Mouse (Mus musculus) hindbrain, embryonic 16.5 days (tissue): ENCODE measurements around the gene Gm1123. TPM values are rescaled to one million over a fixed set of nuclear protein-coding genes. Genes with fewer than 3 reads are reported as not detected.

Experiments used
- ATAC-seq: fragments of 200-750 bp; cut with Nextera tagmentation; 2 replicates; pipeline ENCODE4 v1.8.0; 2017; ENCODE audit warnings: moderate TSS enrichment, moderate library complexity
- H3K27ac ChIP-seq: fragments of 300-500 bp; sonication (generic); 2 replicates; pipeline ENCODE4 v1.5.1; 2014; ENCODE audit warnings: low read depth, mild to moderate bottlenecking, control low read depth, low read length, moderate library complexity
- H3K27me3 ChIP-seq: fragments of 300-500 bp; sonication (generic); replicated peaks from 2 replicates; pipeline ENCODE4 v1.6.1; 2014; ENCODE audit warnings: low read length; ENCODE audit not compliant: control insufficient read depth, insufficient read depth
- H3K36me3 ChIP-seq: fragments of 300-500 bp; sonication (generic); 2 replicates; pipeline ENCODE4 v1.6.1; 2014; ENCODE audit warnings: mild to moderate bottlenecking, low read length, moderate library complexity, mixed read lengths; ENCODE audit not compliant: control insufficient read depth, insufficient read depth
- H3K4me1 ChIP-seq: fragments of 300-500 bp; sonication (generic); 2 replicates; pipeline ENCODE4 v1.6.1; 2014; ENCODE audit warnings: low read depth, low read length; ENCODE audit not compliant: control insufficient read depth, insufficient read depth
- H3K4me2 ChIP-seq: fragments of 300-500 bp; sonication (generic); 2 replicates; pipeline ENCODE4 v1.6.1; 2014; ENCODE audit warnings: mild to moderate bottlenecking, low read length, control low read depth, moderate library complexity
- H3K4me3 ChIP-seq: fragments of 300-500 bp; sonication (generic); 2 replicates; pipeline ENCODE4 v1.5.1; 2014; ENCODE audit warnings: mild to moderate bottlenecking, low read length, control low read depth, moderate library complexity
- H3K9ac ChIP-seq: fragments of 300-500 bp; sonication (generic); 2 replicates; pipeline ENCODE4 v1.6.1; 2014; ENCODE audit warnings: low read depth, mild to moderate bottlenecking, control low read depth, low read length, moderate library complexity
- H3K9me3 ChIP-seq: fragments of 300-500 bp; sonication (generic); 2 replicates; pipeline ENCODE4 v1.6.1; 2014; ENCODE audit warnings: mild to moderate bottlenecking, low read length, moderate library complexity; ENCODE audit not compliant: control insufficient read depth
- WGBS: fragments of 180-500 bp; shearing (Covaris S2); extraction: QIAGEN DNeasy Blood & Tissue Kit; methylation state at CpG from one replicate; pipeline ENCODE4 v1.1.7; 2014; 5-methylcytosine and 5-hydroxymethylcytosine counted together
- polyA plus RNA-seq: library from polyadenylated mRNA; unstranded; fragments of >200 nt; fragmentation: Nextera tagmentation; extraction: Ambion mirVana; gene quantifications from 2 replicates; pipeline ENCODE4 v1.2.1, GENCODE M21; 2015

Gene Gm1123
- polyA plus RNA-seq, 1 experiment from 2014 or later, result 0.10 TPM

- no peaks in the 10 kb centered on the region for H3K4me1 ChIP-seq
- ATAC-seq, result no peak
- 80% methylated on average over 6 of the region's 6 CpGs for WGBS
Observed at GRCm38 (mm10) chr9:99049760-99050159, 14.2 kb upstream of the Gm1123 start.

DNA sequence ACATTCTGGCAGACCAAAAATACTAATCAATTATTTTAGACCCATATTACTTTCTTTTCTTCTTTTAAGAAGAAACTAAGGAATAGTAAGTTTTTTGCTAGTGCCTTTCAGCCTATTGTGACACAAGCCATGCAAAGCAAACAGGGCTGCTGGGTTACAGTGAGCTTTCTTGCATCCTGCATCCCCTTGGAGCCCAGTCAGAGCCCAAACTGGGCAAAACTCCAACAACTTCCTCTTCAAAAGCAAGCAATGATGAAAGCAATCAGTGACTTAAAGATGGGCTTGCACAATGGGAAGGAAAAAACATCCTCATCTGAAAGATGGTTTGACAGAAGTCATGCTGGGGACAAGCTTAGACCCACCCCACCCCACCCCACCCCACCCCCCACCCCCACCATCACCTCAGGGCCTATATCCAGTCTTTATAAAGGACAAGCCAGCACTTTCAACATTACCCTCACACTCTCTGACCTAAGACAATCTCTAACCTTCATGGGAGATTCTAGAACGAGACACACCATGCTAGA, 13.3 kb upstream of the Gm1123 start:
- H3K27ac ChIP-seq, result no peak overlapping the region
- no peak overlapping the region for H3K9ac ChIP-seq
- no peak overlapping the region for H3K4me2 ChIP-seq
- H3K4me1 ChIP-seq, result no peaks in the 10 kb centered on the region
- ATAC-seq, result no peak; the same call in 1 of the 2 replicates
- H3K27me3 ChIP-seq, result no peaks in the 10 kb centered on the region
- no peak overlapping the region for H3K4me3 ChIP-seq
- H3K36me3 ChIP-seq, result no peaks in the 10 kb centered on the region; the same call in 1 of the 2 replicates
- 68% methylated on average over 1 of the region's 1 CpGs for WGBS
- no peaks in the 10 kb centered on the region for H3K9me3 ChIP-seq

More at GRCm38 (mm10) chr9:99049760-99050159, 14.2 kb upstream of the Gm1123 start:
- Histone ChIP-seq H3K9ac (no peak overlapping the region), H3K4me2 (no peak overlapping the region), H3K27me3 (no peaks in the 10 kb centered on the region), H3K27ac (no peak overlapping the region), H3K4me3 (no peak overlapping the region), H3K9me3 (no peaks in the 10 kb centered on the region), H3K36me3 (no peaks in the 10 kb centered on the region)

DNA sequence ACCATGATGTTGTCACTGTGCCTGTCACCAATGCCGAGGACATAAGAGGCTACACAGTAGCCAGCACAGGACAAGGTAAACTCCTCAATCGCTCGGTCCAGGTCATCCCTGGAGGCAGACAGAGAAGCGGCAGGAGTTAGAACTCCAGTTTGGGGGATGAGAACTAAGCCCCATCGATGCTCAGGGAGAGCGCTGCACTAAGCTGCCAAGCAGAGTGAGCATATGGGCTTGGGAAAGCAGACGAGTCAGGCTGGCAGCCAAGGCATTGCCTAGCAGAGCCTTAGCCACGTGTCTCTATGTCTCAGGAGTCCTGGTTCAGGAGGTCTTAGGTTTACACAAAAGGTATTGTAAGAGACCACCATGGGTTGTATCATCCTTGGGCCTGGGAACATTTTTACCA, 9.2 kb upstream of the Gm1123 start:
- Histone ChIP-seq H3K4me1 (no peaks in the 10 kb centered on the region), H3K4me2 (no peak overlapping the region), H3K9ac (no peak overlapping the region), H3K9me3 (no peaks in the 10 kb centered on the region), H3K27me3 (no peaks in the 10 kb centered on the region), H3K27ac (no peak overlapping the region), H3K36me3 (peaks cover 6% of the 10 kb centered on the region), H3K4me3 (no peak overlapping the region)
- WGBS, result 69% methylated on average over 8 of the region's 8 CpGs
- ATAC-seq, result peak; percentile 61; the same call in 1 of the 2 replicates

DNA sequence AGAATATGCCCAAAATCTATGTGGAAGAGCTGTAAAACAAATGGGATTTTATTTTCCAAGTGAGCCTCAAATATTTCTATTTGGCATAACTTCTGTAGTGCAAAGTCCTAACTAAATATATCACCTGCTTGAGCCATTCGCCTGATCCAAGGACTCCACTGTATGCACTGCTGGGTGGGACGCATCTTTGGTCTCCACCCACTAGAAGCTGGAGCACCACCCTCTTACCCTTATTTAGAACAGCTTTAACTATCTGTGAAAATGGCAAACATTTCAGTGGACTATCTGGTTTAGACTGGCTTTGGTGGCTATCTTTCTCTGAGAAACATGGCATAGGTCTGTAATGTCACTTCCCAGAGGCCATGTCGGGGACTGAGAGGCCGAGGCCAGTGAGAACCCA, 7.1 kb upstream of the Gm1123 start:
- Histone ChIP-seq H3K36me3 (peaks cover 8% of the 10 kb centered on the region), H3K27me3 (no peaks in the 10 kb centered on the region), H3K27ac (no peak overlapping the region), H3K9me3 (no peaks in the 10 kb centered on the region), H3K4me1 (no peaks in the 10 kb centered on the region), H3K4me2 (no peak overlapping the region), H3K4me3 (no peak overlapping the region), H3K9ac (no peak overlapping the region)
- WGBS, result 96% methylated on average over 4 of the region's 4 CpGs
- ATAC-seq, result no peak

GRCm38 (mm10) chr9:99041994-99042393, 6.5 kb upstream of the Gm1123 start:
- Histone ChIP-seq H3K4me1 (no peaks in the 10 kb centered on the region), H3K27me3 (no peaks in the 10 kb centered on the region), H3K36me3 (peaks cover 8% of the 10 kb centered on the region), H3K9me3 (no peaks in the 10 kb centered on the region), H3K4me2 (no peak overlapping the region), H3K9ac (no peak overlapping the region), H3K27ac (no peak overlapping the region), H3K4me3 (no peak overlapping the region)
- WGBS, result 81% methylated on average over 9 of the region's 9 CpGs
- ATAC-seq, result no peak

DNA sequence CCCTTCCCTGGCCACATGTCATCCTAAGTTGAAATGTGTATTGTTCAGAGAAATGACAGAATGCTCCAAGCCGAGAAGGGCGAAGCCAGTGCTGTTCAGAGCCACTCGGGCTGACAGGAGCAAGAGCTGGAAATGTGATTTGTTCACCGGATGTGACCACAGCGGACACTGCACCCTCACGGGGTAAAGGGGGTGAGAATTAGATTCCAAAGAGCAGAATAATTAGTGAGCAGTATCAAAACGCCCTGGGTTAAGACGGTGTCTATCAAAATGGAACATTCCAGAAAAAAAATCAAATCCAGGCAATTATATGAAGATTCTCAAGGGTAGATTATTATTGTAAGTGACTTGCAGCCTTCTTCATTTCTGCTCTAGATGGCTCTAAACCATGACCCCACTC, 1.4 kb downstream of the Gm1123 start:
- Histone ChIP-seq H3K27ac (no peak overlapping the region), H3K36me3 (0 out of 2 replicates have a peak, but pooled peaks cover 2% of the 10 kb centered on the region), H3K4me2 (no peak overlapping the region), H3K9ac (no peak overlapping the region), H3K9me3 (no peaks in the 10 kb centered on the region), H3K27me3 (no peaks in the 10 kb centered on the region), H3K4me1 (no peaks in the 10 kb centered on the region), H3K4me3 (no peak overlapping the region)
- ATAC-seq, result no peak
- 78% methylated on average over 8 of the region's 8 CpGs for WGBS

DNA sequence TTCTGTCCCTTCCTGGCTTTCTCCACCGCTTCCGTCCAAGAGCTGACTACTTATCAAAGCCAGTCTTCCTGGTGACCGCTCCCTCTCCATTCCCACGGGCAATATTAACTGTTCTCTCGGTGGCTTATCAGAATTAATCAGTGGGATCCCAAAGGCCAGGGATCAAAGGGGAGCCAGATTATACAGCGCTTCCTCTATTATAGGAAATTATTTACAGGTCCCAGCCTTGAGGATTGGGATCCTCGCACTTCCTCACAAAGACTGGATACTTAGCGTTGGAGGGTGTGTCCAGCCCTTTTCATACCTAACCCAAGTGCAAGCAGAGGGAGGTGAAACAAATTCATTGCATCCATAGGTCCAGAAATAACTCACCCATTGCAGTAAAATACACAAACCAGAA, 3.5 kb downstream of the Gm1123 start:
- Histone ChIP-seq H3K36me3 (no peaks in the 10 kb centered on the region), H3K9me3 (no peaks in the 10 kb centered on the region), H3K27me3 (no peaks in the 10 kb centered on the region), H3K4me3 (no peak overlapping the region), H3K9ac (no peak overlapping the region), H3K27ac (no peak overlapping the region), H3K4me1 (no peaks in the 10 kb centered on the region), H3K4me2 (no peak overlapping the region)
- ATAC-seq, result no peak
- WGBS, result 86% methylated on average over 8 of the region's 8 CpGs

GRCm38 (mm10) chr9:99021751-99022150, 13.8 kb downstream of the Gm1123 start:
- H3K4me2 ChIP-seq, result no peak overlapping the region
- no peaks in the 10 kb centered on the region for H3K36me3 ChIP-seq
- no peak overlapping the region for H3K4me3 ChIP-seq
- no peak for ATAC-seq
- 91% methylated on average over 4 of the region's 4 CpGs for WGBS
- no peaks in the 10 kb centered on the region for H3K4me1 ChIP-seq
- H3K9me3 ChIP-seq, result no peaks in the 10 kb centered on the region
- no peak overlapping the region for H3K27ac ChIP-seq
- H3K9ac ChIP-seq, result no peak overlapping the region
- H3K27me3 ChIP-seq, result no peaks in the 10 kb centered on the region

- Histone ChIP-seq H3K9ac (no peak overlapping the region), H3K4me2 (no peak overlapping the region), H3K4me3 (no peak overlapping the region), H3K36me3 (no peaks in the 10 kb centered on the region), H3K9me3 (no peaks in the 10 kb centered on the region), H3K27me3 (no peaks in the 10 kb centered on the region), H3K4me1 (no peaks in the 10 kb centered on the region), H3K27ac (no peak overlapping the region)
- ATAC-seq, result no peak
- WGBS, result 21% methylated on average over 5 of the region's 5 CpGs
Observed at GRCm38 (mm10) chr9:99021166-99021565, 14.3 kb downstream of the Gm1123 start.

DNA sequence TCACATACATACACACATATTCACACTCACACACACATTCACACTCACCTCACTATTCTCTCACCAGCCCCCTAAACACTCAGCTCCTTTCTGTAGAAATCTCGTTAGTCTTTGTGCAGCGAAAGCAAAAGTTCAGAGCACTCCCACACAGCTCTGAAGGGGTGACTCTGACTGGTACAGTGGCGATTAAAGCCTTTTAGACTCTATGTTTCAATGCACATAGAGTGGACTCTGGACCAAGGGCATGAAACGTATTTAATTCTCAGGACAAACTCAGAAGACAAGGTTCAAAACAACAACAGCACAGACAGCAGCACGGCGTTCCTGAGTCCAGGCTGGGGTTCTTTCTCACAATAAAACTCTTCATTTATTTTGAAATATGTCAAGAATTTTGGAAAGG, 17.8 kb downstream of the Gm1123 start:
- ATAC-seq, result no peak
- no peaks in the 10 kb centered on the region for H3K36me3 ChIP-seq
- H3K27me3 ChIP-seq, result no peaks in the 10 kb centered on the region
- WGBS, result 84% methylated on average over 6 of the region's 6 CpGs
- no peak overlapping the region for H3K27ac ChIP-seq
- no peak overlapping the region for H3K9ac ChIP-seq
- no peaks in the 10 kb centered on the region for H3K9me3 ChIP-seq
- no peak overlapping the region for H3K4me2 ChIP-seq
- no peak overlapping the region for H3K4me3 ChIP-seq
- no peaks in the 10 kb centered on the region for H3K4me1 ChIP-seq
